Mouse (Mus musculus) retina, embryonic 14.5 days (tissue): ENCODE data around the gene Eps8l2.
A peak's percentile ranks its signal among the peaks of the same experiment; 100 is the strongest.

Experiments used
- DNase-seq: peaks from one replicate; pipeline ENCODE4 v3.0.0-alpha.2; 2015; ENCODE audit warnings: low spot score

Eps8l2 gene

DNA sequence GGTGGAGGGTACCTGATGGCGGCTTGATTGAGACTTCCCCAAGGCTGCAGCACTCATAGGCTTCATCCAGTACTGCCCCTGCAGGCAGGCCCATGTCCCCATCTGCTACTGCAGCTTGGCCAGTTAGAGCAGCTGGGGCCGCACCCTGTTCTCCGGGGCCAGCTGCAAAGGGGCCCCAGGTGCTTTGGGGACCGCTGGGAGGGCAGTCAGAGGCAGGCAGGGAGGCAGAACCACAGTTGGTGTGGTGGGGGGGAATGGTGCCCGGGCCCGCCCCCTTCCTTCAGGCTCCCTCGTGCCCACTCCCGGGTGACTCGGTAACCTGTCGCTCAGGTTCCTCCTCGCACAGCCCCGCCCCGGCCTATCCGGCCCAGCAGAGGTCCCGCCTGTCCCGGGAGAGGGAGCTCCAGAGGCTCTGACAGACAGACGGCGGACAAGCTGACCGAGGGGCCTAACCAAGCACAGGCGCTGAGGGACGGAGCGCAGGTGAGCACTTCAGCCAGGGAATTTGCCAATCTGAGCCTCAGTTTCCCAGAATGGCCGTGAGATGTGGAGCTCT is at the start of gene Eps8l2:
Gene Eps8l2, plus strand, starts transcription at position 305 of the 556 bp plus-strand sequence.
- peak; percentile 34 for DNase-seq

DNA sequence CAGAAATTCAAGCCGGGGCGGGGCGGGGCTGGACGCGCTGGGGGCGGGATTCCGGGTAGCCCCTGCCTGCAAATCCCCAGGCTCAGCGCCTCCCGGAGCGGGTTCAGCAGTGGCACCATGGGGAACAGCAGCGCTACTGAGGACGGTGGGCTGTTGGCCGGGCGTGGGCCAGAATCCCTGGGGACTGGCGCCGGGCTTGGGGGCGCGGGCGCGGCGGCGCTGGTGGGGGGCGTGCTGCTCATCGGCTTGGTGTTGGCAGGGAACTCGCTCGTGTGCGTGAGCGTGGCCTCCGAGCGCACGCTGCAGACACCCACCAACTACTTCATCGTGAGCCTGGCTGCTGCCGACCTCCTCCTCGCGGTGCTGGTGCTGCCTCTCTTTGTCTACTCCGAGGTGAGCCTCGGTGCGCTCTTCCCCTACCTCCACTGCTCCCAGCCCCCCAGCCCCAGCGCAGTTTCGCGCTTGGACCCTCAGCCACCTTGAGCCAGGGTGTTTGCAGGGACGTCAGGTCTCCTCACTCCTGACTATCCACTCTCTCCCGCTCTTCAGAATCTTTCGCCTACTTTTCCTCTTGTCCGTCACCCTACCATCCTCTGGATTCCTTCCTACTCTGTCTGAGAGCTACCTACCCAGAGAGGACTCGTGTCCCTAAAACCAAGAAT is 46.6 kb upstream of the Eps8l2 start, which contains the start of gene Drd4:
Gene Drd4, plus strand, starts transcription at position 86 of the 662 bp plus-strand sequence.
- DNase-seq, result peak; percentile 52

GRCm38 (mm10) chr7:141292583-141293388 is 45.9 kb upstream of the Eps8l2 start:
- peak; percentile 32 for DNase-seq

DNA sequence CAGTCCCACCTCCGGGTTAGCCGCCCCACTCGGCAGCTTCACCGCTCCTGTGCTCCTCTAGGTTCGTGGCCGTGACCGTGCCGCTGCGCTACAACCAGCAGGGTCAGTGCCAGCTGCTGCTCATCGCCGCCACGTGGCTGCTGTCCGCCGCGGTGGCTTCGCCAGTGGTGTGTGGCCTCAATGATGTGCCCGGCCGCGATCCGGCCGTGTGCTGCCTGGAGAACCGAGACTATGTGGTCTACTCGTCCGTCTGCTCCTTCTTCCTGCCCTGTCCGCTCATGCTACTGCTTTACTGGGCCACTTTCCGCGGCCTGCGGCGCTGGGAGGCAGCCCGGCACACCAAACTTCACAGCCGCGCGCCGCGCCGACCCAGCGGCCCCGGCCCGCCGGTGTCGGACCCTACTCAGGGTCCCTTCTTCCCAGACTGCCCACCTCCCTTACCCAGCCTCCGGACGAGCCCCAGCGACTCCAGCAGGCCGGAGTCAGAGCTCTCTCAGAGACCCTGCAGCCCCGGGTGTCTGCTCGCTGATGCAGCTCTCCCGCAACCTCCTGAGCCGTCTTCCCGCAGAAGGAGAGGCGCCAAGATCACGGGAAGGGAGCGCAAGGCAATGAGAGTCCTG is 44.7 kb upstream of the Eps8l2 start:
- DNase-seq, result peak; percentile 55

DNA sequence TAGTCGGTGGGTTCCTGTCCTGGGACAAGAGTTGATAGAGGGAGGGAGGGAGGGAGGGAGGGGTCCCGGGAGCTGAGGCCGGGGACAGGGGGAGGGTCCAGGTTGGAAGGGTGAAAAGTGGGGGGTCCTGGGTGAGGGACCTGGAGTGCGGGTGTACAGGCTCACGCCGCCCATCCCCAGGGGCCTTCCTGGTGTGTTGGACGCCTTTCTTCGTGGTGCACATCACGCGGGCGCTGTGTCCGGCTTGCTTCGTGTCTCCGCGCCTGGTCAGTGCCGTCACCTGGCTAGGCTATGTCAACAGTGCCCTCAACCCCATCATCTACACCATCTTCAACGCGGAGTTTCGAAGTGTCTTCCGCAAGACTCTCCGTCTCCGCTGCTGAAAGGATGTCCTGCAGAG is 44.2 kb upstream of the Eps8l2 start:
- DNase-seq, result peak; percentile 12

DNA sequence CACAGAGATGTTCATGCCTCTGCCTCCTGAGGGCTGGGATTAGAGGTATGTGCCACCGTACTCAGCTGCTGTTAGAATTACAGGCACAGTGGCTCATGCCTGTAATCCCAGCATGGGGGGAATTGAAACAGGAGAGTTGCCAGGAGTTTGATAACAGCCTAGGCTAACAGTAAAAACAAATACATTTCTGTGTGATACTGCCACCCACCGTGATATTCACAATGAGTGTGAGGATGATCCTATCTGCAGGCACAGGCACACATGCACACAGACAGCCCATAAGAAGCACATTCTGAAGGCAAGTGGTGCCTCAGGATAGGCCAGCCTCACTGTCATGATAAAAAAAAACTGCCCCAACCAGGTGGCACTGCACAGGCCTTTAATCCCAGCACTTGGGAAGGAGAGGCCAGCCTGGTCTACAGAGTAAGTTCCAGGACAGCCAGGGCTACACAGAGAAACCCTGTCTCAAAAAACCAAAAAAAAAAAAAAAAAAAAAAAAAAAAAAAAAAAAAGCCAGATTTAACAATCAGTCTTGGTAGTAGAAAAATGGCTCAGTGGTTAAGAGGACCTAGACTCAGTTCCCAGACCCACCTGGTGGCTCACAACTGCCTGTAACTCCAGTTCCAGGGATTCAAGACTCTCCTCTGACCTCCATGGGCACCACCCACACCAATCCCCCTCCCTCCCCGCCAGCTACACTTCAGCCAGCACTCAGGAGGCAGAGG is 40.6 kb upstream of the Eps8l2 start:
- DNase-seq, result no peak

- no peak for DNase-seq
Observed at GRCm38 (mm10) chr7:141299175-141299574, 39.5 kb upstream of the Eps8l2 start.

- DNase-seq, result no peak
Observed at GRCm38 (mm10) chr7:141301386-141301785, 37.3 kb upstream of the Eps8l2 start.

- DNase-seq, result no peak
Observed at GRCm38 (mm10) chr7:141302702-141303268, 35.9 kb upstream of the Eps8l2 start.

DNA sequence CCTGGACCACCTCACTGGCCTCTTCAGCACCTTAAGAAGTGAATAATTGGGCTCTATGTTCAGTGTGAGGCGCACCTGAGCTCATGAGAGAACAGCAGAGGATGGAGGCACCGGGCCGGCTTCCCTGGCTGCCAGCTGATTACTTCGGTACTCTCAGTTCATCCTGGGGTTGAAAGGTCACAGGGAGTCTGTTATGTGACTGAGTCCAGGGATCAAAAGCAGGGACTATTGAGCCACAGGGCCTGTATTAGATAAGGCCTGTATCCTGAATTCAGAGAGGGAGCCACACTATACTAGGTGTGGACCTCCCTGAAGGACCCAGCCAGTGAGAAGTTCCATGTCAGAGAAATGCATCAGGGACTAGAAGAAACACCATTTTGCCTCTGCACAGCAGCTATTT is 34.1 kb upstream of the Eps8l2 start:
- no peak for DNase-seq

- DNase-seq, result no peak
Observed at GRCm38 (mm10) chr7:141314416-141314815, 24.3 kb upstream of the Eps8l2 start.

DNA sequence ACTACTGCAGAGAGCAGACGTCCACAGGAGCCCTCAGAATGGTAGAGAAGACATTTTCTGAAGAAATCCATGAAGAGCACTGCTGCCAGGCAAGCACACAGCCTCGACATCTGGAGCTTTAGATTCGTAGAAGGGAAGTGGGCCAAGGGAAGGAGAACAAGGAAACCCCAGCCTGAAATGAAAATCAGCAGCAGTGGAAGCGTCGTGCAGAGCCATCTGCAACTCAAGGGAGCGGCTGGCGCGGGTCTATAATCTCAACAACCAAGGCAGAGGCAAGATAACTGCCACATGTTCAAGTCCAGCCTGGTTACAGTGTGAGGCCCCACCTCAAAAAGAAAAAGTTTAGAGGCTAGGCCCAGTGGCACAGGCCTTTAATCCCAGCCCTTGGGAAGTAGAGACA is 23.6 kb upstream of the Eps8l2 start:
- DNase-seq, result no peak

DNA sequence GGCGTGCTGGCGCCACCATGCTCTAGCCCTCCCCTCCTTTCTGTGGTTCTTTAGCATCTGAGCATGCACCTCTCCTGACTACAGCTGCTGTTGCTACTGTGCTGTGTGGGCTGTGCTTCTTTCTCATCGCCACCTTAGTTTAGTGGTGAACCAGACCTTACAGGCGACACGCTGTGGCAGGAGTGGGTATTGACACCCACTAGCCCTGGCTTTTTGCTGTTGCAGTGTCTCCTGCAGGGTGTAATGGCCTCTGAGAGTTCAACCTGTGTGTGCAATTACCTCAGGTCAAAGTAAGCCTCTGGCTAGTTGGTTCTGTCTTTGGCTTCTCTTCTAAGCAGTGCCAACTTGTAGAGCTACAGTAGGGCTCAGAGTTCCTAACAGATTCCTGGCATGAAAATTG is 22.7 kb upstream of the Eps8l2 start:
- peak; percentile 46 for DNase-seq

- DNase-seq, result no peak
Observed at GRCm38 (mm10) chr7:141317619-141318132, 21.0 kb upstream of the Eps8l2 start.

- no peak for DNase-seq
Observed at GRCm38 (mm10) chr7:141319446-141319845, 19.2 kb upstream of the Eps8l2 start.

DNA sequence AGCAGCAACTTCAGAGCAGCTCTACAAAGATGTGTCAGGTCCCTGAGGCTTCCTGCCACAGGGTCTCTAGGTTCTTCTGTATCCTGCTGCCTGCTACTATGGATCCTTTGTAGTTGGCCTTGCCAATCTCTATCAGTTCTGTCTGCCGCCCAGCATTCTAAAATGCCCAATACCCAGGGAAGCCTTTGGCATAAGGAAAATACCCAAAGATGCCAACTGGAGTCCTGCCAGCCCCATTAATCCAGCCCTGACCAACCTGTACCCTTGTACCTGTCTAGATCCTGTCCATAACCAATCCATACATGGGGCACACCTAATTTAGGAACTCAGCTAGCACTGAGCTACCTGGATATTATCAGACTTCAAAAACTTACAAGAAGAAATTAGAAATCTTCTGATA is 14.0 kb upstream of the Eps8l2 start:
- no peak for DNase-seq

DNA sequence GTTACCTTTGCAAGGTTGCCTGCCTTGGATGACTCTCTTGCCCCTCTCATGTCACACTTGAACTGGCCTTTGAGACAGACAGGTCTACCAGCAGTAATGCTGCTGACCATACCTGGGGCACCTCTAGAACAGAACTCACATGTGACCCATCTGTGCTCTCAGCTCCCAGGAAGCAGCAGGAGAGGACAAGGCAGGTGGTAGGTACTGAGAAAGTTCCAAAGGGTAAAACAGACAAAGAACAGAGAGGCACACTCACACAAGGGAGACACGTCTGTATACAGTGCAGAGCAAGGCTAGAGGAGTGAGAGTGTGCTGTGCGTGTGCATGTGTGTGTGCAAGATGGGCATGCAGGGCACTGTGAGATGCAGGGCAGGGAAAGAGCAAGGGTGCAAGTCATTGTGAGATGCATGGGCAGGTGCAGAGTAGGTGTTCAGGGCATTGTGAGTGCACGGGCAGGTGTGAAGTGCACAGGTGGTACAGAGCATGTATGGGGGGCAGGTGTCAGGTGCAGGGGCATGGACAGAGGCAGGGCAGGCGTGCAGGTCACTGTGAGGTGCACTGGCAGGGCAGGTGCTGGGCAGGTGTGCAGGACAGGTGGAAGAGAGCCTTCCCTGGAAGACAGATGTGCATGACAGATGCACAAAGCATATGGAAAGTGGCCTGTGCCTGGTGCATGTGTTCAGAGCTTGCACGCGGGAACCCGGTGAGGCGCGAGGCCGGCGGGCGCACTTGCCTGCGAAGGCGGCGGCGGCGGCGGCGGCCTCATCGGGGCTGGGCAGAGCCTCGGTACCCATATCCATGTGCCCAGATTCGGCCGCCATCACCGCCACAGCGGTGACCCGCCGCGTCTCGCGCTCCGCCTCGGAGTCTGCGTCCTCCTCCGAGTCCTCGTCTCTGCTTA is 11.9 kb upstream of the Eps8l2 start:
- DNase-seq, result peak; percentile 7

DNA sequence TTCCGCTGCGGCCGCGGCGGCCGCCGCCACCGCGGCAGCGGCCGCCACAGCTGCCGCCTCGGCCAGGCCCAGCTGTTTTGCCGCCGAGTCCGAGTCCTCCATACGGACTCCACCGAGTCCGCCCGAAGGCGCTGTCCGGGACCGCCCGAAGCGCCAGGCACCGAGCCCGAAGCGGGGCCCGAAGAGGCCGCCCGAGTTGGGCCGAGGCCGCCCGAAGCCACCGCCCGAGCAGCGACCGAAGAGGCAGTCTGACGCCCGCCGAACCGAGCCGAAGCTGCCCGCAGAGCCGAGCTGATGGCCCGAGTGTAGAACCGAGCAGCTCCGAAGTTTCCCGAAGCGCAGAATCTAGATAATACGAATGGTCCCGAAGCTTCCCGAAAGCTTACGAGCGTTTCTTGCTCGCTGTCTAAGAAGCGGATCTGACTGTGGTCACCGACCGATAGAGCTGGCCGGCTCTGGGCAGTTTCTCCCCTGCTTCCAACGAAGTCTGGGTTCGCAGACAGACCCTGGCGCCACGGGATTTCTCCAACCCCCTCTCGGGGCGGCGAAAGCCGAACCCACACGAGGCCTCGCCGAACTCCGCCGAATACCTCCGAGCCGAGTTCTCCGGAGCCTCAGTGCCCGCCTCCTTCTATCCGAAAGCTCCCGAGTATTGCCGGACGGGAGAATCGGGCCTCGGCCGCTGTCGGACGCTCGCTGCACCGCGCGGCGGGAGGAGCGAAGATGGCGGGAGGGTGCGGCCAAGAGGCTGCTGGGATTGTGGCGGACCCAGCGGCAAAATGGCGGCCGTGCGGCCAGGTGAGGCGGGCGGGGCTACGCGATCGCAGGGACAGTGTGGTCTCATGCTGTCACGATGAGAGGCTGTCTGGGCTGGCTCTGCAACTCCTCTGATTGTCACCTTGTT is 11.0 kb upstream of the Eps8l2 start, which contains the start of the genes Deaf1 and Tmem80:
Gene Deaf1, minus strand, starts transcription at position 222 of the 904 bp plus-strand sequence.
Gene Tmem80, plus strand, starts transcription at position 271 of the 904 bp plus-strand sequence.
- peak; percentile 100 for DNase-seq

- DNase-seq, result no peak
Observed at GRCm38 (mm10) chr7:141328373-141328990, 10.2 kb upstream of the Eps8l2 start.
